ENCODE assay signal across 22 mouse cellular contexts in genomic region chr6:99162716-99163115, GRCm38 (mm10).
"Had no signal": no experiment of that assay in that cellular context is flagged by ENCODE, and none has a peak within 500 bp of the region (broad histone marks: within the 10 kb centered on the region; RNA-seq: fewer than 3 reads in every experiment).

No protein-coding gene starts in this region.

- H3K4me3 ChIP-seq: intestine, embryonic 15.5 days; layer of hippocampus, adult 2 months; limb, embryonic 10.5 days; limb, embryonic 13.5 days; liver, embryonic 12.5 days; liver, embryonic 15.5 days; lung, embryonic 15.5 days; megakaryocyte, embryonic 14.5 days; midbrain, embryonic 10.5 days; midbrain, embryonic 13.5 days; myocyte; neural tube, embryonic 13.5 days had no signal

- H3K9me3 ChIP-seq: intestine, embryonic 15.5 days; limb, embryonic 10.5 days; limb, embryonic 13.5 days; liver, embryonic 12.5 days; liver, embryonic 15.5 days; lung, embryonic 15.5 days; megakaryocyte, embryonic 14.5 days; midbrain, embryonic 10.5 days; midbrain, embryonic 13.5 days; neural tube, embryonic 13.5 days had no signal

- H3K4me1 ChIP-seq: liver, embryonic 15.5 days had no signal

- H3K9ac ChIP-seq: intestine, embryonic 15.5 days; limb, embryonic 13.5 days; liver, embryonic 12.5 days; liver, embryonic 15.5 days; lung, embryonic 15.5 days; midbrain, embryonic 13.5 days; neural tube, embryonic 13.5 days had no signal

- ATAC-seq: intestine, embryonic 15.5 days; liver, embryonic 12.5 days; midbrain, embryonic 13.5 days; midbrain, embryonic 16.5 days had no signal

- DNase-seq: layer of hippocampus, adult 9-11 months; liver; lung, adult 18-20 months; lung, postnatal 10 days; lung, postnatal 36 days; retina, postnatal 1 day; right cerebral cortex, postnatal 25 days; spleen, adult 18-20 months; thymus, postnatal 25 days had no signal

- H3K27me3 ChIP-seq: intestine, embryonic 15.5 days; limb, embryonic 13.5 days; liver, embryonic 12.5 days; liver, embryonic 15.5 days; lung, embryonic 15.5 days; megakaryocyte, embryonic 14.5 days; midbrain, embryonic 13.5 days had no signal

- H3K36me3 ChIP-seq: intestine, embryonic 15.5 days; limb, embryonic 10.5 days; limb, embryonic 13.5 days; liver, embryonic 12.5 days; liver, embryonic 15.5 days; lung, embryonic 15.5 days; midbrain, embryonic 10.5 days; midbrain, embryonic 13.5 days; neural tube, embryonic 13.5 days had no signal

- H3K27ac ChIP-seq: intestine, embryonic 15.5 days; layer of hippocampus, adult 2 months; limb, embryonic 10.5 days; limb, embryonic 13.5 days; liver, embryonic 12.5 days; liver, embryonic 15.5 days; lung, embryonic 15.5 days; midbrain, embryonic 10.5 days; midbrain, embryonic 13.5 days; neural tube, embryonic 13.5 days had no signal

- H3K4me2 ChIP-seq: intestine, embryonic 15.5 days; limb, embryonic 13.5 days; liver, embryonic 12.5 days; liver, embryonic 15.5 days; lung, embryonic 15.5 days; midbrain, embryonic 13.5 days; neural tube, embryonic 13.5 days had no signal
